Mouse (Mus musculus): ENCODE data around the gene Dock9.

Gene Dock9

DNA sequence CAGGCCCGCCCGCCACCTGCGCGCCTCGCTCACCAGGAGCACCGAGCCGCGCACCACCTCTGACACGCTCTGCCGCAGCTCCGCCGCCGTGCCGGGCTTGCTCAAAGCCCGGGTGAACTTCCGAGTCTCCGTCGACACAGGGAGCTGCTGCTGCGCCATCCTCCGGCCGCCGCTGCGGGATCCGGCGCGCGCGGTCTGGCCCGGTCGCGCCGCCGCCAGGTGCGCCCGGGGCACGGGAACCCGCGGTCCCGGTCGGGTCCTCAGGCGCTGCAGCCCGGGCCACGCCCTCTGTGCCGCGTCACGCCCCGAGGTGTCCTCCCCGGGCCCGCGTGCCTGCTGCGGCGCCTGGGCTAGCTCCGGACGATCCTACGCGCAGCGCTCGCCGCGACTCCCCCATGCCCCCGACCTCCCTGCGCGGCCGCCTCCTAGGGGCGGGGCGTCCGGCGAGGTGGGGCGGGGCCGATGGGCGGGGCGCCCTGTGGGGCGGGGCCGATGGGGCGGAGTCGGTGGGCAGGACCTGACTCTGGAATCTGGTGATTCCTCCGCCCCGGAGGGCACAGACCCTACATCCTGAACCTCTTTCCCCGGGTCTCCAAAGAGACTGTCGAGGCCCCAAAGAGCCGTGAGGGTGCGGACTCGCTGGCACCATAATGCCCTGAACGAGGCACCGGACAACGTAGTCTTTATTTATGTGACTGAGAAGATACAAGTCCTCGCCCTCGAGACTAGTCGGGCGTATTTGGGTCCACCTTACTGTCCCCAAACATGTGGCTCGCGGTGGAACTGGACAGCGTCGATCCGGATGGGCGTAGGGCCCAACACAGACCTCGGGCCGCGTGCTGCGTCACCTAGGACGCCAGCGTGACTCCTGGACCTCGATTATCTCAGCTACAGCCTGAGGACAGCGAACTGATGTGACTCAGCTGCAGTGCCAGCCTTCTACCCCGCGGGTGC, at the start of gene Dock9:
Dock9 (minus strand) TSS at position 381 of the 954 bp plus-strand sequence.
- DNase-seq (ENCODE audit: low spot score in 2 of 2) = peak; percentile 60 to 63

DNA sequence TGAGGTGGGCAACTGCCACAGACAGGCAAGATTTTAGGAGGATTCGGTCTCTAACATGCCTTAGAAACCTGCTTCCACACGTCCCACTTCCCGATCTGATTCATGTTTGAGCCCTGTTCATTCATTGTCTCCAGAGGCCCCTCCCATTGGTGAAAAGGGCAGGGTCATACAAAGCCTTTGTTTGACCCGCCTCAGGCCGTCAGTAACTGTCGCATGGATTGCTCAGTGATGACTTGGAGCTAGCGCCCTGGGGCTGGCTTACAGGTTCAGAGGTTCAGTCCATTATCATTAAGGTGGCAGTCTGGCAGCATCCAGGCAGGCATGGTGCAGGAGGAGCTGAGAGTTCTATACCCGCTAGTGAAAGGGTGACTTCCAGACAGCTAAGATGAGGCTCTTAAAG, 46.8 kb upstream of the Dock9 start:
- no peak for DNase-seq (ENCODE audit: low spot score in 2 of 2)

DNA sequence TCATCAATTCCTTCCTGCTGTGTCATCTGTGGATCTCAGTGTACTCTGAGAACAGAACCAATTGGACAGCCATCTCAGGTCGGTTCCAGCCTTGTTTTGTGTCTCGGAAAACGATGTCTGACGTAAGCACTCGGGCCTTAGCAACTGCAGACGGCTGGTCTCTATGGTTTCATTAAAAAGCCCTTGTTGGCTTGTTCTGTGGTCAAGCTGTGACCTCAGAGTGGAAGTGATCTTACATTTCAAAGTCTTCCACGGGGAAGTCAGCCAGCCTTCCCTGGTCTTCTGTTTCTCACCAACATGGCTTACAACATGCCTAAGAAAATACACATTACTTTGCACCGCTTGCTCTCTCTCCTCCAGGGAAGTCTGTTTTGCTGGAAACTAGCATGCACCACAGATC, 42.6 kb upstream of the Dock9 start:
- DNase-seq (ENCODE audit: low spot score in 2 of 2) = no peak

DNA sequence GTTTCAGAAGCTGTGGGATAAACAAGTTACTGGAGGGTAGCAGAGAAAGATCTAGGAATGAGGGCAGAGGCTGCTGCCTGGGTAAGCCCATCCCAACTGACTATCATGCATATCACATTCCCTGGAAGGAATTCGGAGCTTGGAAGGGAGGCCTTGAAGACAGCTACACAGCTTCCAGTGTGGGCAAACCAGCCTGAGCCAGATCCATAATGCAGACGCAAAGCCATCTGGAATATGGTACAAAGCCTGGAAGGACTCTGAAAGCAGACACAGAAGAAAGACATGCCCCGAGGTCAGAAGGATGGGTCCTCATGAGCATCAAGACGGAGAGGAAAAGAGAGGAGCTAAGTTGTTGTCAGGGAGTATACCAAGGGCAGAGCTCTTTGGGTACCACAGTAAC, 40.5 kb upstream of the Dock9 start:
- DNase-seq (ENCODE audit: low spot score in 2 of 2) = no peak

DNA sequence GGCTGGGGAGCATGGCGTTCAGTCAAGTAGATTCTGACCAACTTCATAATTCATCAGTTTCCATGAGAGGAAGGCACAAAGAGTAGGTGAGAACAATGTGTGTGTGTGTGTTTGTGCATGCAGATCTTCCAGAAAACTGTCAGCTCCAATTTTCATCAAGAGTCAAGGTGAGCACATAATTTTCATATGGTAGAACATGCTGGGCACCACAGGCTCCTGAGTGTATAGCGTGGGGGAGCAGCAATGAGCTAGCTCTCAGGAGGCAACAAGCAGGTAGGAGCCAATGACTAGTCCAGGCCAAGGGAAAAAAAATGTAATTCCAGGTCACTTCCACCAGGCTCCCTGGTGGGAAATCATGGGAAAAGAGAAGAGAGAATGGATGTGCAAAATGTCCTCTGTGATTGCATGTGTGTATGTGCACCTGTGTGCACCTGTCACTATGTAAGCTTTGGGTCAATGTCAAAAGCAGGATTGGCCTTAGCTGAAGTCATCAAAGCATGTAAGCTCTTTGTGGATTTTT, 35.4 kb upstream of the Dock9 start:
- no peak for DNase-seq (ENCODE audit: low spot score in 2 of 2)

DNA sequence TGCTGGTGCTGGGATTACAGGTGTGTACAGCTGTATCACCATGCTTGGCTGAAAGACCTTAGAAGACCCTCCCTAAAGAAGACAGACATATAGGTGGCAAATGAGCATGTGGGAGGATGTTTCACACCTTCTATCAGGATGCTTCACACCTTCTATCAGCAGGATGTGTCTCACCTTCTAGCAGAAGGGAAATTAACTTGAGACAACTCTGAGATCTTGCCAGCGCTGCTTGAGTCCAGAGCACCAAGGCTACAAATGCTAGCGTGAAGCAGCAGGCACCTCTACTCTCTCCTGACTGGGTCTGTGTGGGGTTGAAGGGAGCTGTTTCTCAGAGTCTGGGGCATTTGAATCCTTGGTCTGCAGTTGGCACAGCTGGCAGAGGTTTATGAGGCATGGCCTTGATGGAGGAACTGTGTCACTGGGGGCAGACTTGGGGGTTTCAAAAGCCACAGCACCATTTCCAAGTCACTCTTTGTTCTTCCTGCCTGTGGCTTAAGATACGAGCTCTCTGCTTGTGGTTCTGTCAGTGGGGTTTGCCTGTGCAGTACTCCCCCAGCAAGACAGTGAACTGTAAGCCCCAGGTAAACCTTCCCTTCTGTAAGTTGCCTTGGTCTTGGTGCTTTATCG, 32.3 kb upstream of the Dock9 start:
- DNase-seq (ENCODE audit: low spot score in 2 of 2) = no peak

DNA sequence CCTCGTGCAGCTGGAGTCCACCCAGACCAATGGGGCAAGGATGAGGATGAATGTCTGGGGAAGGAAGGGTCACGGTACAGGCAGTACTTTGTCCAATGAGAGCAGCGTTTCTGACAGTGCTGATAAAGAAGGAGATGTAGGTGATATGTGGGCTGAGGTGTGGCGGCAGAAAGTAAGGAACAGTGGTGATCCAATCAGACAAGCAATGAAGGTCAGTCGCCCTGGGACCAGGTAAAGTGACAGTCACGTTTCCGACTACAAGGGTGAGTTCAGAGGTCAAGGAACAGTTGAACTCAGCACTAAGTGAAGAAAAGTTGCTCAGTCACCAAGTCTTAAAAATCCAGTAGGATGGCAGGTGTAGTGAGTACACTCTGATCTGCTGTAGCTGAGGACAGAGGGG, 29.5 kb upstream of the Dock9 start:
- DNase-seq (ENCODE audit: low spot score in 2 of 2) = no peak

DNA sequence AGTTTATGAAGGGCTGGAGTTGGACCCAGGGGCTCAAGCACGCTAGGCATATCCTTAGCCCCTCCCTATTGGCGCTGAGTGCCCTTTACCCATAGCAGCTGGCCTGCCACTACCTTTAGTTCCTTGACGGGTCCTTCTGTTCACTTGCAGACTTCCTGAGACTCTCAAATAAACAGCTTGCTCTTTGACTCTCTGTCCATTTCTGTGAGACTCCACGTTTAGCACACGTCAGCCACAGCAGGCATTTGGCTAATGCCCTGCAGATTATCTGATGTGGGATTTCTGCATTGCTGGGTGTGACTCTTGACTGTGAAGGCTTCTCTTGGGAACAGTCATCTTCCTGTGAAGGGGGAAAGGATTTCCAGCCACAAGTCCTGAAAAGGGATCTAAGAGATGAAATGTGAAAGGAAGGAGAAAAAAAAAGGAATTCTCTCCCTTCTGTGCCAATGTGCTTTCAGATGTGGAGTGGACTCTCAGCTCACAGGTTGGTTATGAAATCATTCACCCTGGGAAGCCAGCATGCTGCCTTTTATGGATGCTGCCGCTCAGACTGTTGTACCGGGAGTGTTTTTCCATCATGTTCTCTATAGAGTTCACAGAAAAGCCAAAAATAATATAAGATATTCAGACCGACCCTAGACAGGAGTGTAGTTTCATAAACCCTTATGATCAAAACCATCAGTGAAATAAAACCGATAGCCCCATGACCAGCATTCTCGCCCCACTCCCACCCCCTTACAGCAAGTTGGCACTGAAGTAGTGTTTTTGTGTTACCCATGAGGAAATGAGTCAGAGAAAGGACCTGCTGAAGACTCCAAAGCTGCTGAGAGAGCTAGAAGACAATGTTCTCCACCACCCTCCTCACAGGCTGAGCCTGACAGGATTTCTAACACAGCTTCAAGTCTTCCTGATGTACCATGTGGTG, 28.1 kb upstream of the Dock9 start:
- DNase-seq (ENCODE audit: low spot score in 2 of 2) = no peak

DNA sequence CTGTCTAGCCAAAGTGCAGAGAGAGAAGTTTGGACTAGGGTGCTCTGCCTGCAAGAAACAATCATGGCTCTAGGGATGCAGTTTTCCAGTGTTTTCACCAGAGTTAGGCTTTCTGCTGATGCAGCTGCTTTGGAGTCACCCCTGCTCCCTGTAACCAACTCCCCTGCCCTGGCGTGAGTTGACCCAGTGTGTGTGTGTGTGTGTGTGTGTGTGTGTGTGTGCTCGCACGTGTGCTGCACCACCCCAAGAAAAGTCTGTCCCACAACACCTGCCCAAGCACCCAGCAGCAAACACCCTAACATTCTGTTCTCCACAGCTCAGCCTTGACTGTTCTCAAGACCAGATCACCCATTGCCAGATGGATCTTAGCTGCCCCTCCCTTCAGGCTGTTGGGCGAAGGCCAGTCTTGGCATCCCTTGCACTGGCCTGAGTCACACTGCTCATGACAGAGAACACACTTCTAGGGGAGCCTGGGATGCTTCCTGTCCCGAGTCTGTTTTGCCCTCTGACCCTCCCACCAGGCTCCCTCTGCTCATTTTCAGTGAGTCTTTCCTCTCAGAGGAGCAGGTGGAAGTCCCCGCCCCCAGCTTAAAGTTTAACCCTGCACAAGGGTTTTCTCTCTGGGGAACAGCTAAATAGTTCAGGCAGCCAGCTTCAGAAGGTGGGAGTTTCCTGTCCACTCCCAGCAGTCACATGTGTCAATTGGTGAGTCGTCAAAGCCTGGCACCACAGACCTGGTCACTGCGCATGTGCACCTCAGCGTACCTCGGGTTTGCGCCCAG, 26.9 kb upstream of the Dock9 start:
- DNase-seq (ENCODE audit: low spot score in 2 of 2) = no peak

DNA sequence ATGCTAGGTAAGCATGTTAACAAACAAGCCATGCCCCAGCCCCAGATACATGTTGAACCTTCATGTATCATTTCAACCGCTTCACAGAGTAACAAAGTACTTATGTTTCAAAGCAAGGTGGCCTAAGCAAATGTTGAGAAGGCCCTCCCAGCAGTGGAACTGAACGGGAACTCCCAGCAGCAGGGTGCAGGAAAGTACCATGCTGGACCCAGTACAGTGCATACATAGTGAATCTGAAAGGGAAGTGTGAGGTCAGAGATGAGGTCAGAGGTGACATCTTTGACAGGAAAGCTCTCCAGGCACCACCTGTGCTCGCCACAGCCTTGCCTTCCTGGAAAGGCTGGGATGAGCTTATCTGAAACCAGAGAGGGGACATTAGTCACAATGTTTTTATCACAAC, 25.4 kb upstream of the Dock9 start:
- DNase-seq (ENCODE audit: low spot score in 2 of 2) = no peak

DNA sequence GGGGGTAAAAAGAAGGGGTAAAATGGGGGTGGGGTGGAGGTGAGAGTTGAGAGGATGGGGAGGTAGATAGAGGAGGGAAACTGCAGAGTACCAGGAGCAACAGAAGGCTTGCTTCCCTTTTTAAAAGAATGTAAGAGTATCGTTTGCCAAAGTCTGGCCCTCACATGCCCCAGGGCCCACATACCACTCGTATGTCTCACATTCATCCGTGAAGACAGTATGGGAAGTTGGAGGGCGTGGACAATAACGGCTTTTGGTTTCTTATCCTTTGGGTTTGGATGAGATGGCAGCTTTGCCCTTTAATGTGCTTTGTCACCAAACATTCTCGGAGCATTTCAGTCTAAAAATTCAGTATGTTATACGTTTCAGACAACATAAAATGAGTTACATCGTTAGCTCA, 24.9 kb upstream of the Dock9 start:
- no peak for DNase-seq (ENCODE audit: low spot score in 2 of 2)

DNA sequence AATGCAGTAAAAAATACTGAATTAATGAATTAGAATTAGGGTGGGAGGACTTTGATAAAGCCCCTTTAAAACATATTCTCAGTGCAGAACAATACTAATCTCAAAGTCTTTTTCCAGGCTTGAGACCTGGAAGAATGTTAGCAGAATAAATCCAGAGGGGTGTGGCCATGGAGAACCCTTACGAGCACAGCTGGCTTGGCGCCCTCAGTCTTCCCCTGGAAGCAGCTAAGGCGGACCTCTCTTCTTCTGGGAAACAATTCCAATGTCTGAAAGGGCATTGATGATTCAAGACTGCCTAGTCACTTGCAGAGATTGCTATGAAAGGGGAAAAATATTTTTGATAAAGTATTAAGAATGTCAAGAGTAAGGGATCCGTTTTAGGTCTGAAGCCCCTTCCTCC, 9.2 kb upstream of the Dock9 start:
- no peak for DNase-seq (ENCODE audit: low spot score in 2 of 2)

DNA sequence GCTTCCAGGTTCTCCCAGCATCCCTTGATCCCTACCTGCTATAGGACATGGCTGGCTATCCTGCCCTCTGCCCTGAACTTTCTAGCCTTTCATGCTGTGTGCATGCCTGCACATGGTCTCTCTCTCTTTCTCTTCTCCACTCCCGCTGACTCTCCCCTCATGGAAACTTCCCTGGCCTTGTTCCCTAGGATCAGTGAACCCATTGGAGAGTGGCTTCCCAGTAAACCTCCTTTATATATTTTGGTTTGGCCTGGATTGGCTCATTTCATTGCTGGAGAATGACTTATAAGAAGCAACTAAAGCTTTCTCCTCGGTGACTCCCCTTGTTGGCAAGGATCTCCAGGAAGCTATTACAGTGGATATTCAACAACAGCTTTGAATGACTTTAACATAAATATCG, 8.7 kb upstream of the Dock9 start:
- no peak for DNase-seq (ENCODE audit: low spot score in 2 of 2)

DNA sequence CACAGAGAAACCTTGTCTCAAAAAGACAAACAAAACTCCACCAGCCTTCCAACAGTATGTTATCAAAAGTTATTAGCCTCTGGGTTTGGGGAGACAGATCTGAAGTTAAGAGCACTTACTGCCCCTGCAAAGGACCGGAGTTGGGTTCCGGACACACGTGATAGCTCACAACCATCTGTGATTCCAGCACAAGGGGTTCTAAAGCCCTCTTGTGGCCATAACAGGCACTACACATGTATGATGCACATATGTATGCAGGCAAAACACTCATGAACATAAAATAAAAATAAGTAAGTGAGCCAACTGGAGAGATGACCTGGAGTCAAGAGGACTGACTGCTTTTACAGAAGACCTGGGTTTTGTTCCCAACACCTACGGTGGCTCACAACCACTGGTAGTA, 6.8 kb upstream of the Dock9 start:
- DNase-seq (ENCODE audit: low spot score in 2 of 2) = peak in 1 of 2 experiments; percentile 20

DNA sequence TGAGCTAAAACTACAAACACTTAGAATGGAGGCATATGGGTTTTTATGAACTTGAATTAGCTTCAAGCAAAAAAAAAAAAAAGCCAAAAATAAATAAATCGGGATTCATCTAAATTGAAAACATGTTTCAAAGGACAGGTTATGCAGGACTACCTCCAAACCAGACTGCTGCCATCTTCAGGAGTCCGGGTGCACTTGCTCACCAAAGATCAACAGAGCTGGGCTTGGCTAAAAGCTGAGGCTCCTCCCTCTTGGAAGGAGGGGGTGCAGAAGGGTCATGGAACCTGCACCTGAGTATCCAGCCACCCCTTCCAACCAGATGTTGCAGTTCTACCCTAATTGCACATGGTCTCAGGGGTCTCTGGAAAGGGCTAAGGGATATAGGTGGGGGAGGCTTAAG, 3.3 kb upstream of the Dock9 start:
- DNase-seq (ENCODE audit: low spot score in 2 of 2) = no peak

DNA sequence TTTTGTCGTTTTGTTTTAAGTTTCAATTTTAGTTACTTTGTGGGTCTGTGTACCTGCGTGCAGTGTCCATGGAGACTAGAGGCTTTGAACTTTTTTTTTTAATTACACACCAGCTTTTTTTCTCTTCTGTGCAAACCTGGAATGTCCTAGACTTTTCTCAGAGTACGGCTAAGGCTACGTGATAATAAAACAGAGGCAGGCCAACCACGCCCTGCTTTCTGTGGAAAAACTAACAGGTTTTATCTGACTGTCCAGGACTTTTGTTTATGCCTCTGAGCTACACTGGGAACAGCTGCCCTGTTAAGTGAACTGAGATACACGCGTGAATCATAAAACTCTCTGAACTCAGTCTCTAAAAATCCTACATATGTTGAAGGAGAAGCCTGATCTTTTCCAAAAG, 1.5 kb upstream of the Dock9 start:
- DNase-seq (ENCODE audit: low spot score in 2 of 2) = no peak

DNA sequence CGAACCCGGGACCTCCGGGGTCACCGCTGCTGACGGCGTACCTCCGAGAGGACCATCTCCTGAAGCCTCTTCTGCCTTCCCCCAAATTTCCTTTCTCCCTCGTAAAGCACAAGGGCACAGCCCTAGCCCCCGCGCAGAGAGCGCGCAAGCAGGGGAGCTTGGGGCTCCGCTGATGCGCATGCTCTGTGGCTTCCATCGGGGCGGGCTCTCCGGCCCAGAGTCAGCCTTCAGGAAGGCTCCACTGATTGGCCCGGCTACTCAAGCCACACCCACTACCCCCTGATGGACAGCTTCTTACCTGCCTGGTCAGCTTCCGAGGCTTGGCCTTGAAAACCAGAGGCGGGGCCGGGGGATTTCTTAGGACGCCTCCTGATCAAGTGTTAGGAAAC, 768 bp upstream of the Dock9 start:
- peak; percentile 62 to 73 for DNase-seq (ENCODE audit: low spot score in 2 of 2)

DNA sequence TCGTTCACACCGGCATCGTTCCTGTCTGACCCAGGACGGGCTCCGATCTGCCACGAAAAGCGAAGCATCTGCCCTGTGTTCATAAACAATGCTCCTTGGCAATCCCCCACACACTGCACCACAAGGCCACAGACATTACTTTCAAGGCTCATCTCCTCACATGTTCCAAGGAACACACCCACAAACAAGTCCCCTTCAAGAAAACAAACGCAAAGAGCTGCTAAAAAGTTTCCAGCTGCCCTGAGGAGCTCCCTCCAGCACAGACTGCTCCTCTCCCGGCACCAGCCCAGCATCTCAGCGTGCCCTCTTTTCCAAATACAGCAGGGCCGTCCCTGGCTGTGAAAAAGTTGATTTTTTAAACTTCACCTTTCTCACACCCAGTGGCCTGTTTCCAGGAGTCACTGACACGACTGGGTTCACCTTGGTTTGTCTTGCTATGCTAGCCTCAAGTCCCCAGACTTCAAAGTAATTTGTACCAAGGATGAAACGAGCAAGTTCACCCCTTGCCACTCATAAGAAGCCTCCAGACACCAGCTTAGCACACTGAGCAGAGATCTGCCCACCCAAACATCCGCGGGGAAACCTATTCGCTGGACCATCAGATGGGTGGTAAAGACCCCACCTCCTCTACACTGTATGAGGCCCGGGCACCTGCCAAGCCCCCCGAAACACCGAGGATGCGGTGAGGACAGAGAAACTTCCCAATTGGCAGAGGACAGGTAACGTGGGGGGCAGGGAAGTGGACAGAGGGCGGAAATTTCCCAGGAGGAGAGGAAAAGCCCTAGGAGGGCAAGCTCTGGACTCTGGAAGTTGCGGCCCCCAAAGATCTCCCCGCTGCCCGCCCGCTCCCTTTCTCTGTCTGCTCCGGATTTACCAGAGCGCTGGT, 823 bp downstream of the Dock9 start:
- DNase-seq (ENCODE audit: low spot score in 2 of 2) = no peak

DNA sequence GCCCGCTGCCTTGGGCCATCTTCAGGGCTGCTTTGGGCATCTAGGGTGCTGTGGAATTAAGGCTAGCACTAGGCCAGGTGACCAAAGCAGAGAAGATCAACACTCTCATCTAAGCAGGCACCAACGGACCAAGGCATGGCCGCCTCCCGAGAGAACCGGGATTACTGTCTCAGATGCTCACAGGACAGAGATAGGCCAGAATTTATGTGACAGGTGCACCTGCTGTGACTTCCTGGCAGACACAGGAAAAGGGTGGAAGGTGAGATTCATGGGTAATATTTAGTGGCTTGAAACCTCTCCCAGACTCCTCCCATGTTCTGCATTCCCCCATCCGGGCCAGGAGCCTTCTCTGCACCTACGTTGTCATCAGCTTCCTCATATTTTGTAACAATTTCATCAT, 2.1 kb downstream of the Dock9 start:
- no peak for DNase-seq (ENCODE audit: low spot score in 2 of 2)

DNA sequence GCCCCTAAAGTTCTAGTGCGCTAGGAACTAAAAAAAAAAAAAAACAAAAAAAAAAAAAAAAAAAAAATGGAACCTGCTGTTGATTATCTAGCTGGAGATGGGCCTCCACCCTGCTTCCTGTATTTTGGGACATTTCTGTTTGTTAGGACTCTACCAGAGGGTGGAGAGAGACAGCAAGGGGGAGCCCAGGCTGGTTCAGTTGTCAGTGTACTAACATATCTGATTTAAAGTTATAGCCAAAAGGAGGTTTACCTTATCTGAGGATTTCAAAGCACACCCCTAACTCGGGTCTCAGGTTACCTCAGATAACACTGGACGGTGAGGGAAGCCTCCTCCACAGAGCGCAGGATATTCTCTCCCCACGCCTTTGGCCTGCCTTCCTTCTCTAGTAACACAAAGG, 4.0 kb downstream of the Dock9 start:
- DNase-seq (ENCODE audit: low spot score in 2 of 2) = no peak

Data from spleen, postnatal 14 days (tissue).